In the genomic region with DNA sequence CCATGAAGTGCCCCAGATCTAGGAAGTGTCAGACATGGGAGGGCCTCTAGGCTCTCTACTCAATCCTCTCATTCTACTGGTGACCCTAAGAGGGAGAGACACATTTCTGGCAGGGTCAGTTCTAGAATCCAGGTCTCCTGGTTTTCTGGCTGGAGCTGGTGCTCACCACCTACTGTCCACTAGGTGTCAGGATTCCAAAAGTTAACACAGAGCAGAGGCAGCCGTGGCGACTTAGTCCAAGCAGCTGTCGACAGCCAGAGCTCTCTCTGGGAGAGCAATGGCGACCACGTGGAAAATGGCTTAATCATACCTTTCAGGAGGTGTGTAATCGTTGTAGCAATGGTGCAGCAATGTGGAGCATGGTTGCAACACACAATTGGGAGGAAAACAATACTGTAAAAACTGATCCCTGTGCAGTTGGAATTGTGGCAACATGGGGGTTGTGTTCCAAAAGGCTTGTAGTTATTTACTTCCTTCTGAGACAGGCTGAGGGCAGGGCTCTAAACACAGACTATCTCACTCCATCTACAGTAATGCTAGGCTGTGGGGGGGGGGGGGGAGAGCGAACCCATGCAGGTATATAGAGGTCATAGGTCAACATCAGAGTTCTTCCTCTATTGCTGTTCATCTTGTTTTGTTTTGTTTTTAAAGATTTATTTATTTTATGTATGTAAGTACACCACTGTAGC, we compare ENCODE assay signal across 9 mouse cellular contexts. TPM values are rescaled to one million over a fixed set of nuclear protein-coding genes. Genes with fewer than 3 reads are reported as not detected.
DNase-seq lines count a peak whose midpoint lies in the region; ATAC-seq and TF ChIP-seq lines count a peak whose summit lies in the region.
"Had no signal": no experiment of that assay in that cellular context is flagged by ENCODE, and none has a peak within 500 bp of the region (broad histone marks: within the 10 kb centered on the region; RNA-seq: fewer than 3 reads in every experiment).

No protein-coding gene starts in this region.

- no peak for DNase-seq in testis, postnatal 14 days (ENCODE audit: low spot score)
- DNase-seq in embryo, embryonic 11 days = peak; percentile 91
- peak; percentile 63 for DNase-seq in gastrocnemius, postnatal 14 days
- DNase-seq in intestine, embryonic 14.5 days (ENCODE audit: low spot score) = peak; percentile 75
- peak; percentile 73 to 78 for DNase-seq in left cerebral cortex, postnatal 14 days (ENCODE audit: low spot score in 2 of 2)
- DNase-seq in right cerebral cortex, adult 2 months (ENCODE audit: low spot score in 2 of 2) = peak; percentile 74 to 76

- no peak overlapping the region for H3K4me3 ChIP-seq in testis, adult 2 months (ENCODE audit: control insufficient read depth, low read depth, low read length)
- H3K4me3 ChIP-seq in intestine, embryonic 14.5 days (ENCODE audit: low read depth, low read length) = no peak overlapping the region

- 9% methylated on average over 7 of the region's 7 CpGs for WGBS in intestine, embryonic 14.5 days

- TF ChIP-seq CTCF in testis, adult 2 months (IDR thresholded peaks at IDR 0.05; ENCODE audit: control insufficient read depth, insufficient read depth, insufficient replicate concordance, low read depth, low read length) = peak; percentile 51; the same call in 1 of the 2 replicates

- ATAC-seq in intestine, embryonic 14.5 days (replicated peaks; ENCODE audit: low FRiP score, low TSS enrichment, low read depth) = peak; percentile 81
- peak; percentile 98 for ATAC-seq in megakaryocyte progenitor cell, adult 5-6 weeks (replicated peaks; ENCODE audit: poor library complexity)
- ATAC-seq: Patski had no signal

- no peak for TF ChIP-seq POLR2A in testis, adult 2 months (IDR thresholded peaks at IDR 0.05; ENCODE audit: control insufficient read depth, low read depth, low read length)

- no peaks in the 10 kb centered on the region for H3K27me3 ChIP-seq in testis, adult 2 months (ENCODE audit: control insufficient read depth, insufficient read depth, low read length)
- H3K27me3 ChIP-seq in intestine, embryonic 14.5 days (replicated peaks; ENCODE audit: control insufficient read depth, insufficient read depth, low read length) = no peaks in the 10 kb centered on the region
- H3K27me3 ChIP-seq: Patski had no signal

- no peak overlapping the region for H3K4me2 ChIP-seq in intestine, embryonic 14.5 days (ENCODE audit: low read length)

- H3K27ac ChIP-seq in testis, adult 2 months (ENCODE audit: control insufficient read depth, insufficient read depth, low read depth, low read length) = no peak overlapping the region
- H3K27ac ChIP-seq in intestine, embryonic 14.5 days (ENCODE audit: low read depth) = no peak overlapping the region

- no peak overlapping the region for H3K9ac ChIP-seq in intestine, embryonic 14.5 days (ENCODE audit: low read length)

- H3K9me3 ChIP-seq in intestine, embryonic 14.5 days (ENCODE audit: control insufficient read depth, low read length) = no peaks in the 10 kb centered on the region

- no peaks in the 10 kb centered on the region for H3K4me1 ChIP-seq in testis, adult 2 months (ENCODE audit: control insufficient read depth, insufficient read depth, low read length)
- 0 out of 2 replicates have a peak, but pooled peaks cover 3% of the 10 kb centered on the region for H3K4me1 ChIP-seq in intestine, embryonic 14.5 days (replicated peaks; ENCODE audit: control insufficient read depth, insufficient read depth, low read length)

- intact Hi-C loops in gastrocnemius, postnatal 14 days (cut with DNase I; ENCODE audit: low total_unique reads) = loop anchor here (5.0 kb wide), 1 partner anchor 115 kb away; no protein-coding TSS in a partner anchor
- intact Hi-C loops in left cerebral cortex, postnatal 14 days (cut with DNase I) = loop anchor here (2.0 to 5.0 kb wide), 3 partner anchors 86 to 220 kb away; no protein-coding TSS in a partner anchor

- H3K36me3 ChIP-seq in testis, adult 2 months (ENCODE audit: control insufficient read depth, insufficient read depth, low read length) = no peaks in the 10 kb centered on the region
- H3K36me3 ChIP-seq in intestine, embryonic 14.5 days (ENCODE audit: control insufficient read depth, insufficient read depth, low read length) = no peaks in the 10 kb centered on the region

RNA-seq across cellular contexts. Expression of gene Tekt1, which starts 19.5 kb away (rescaled TPM):
- 184 and 205 TPM in 2 replicates for polyA plus RNA-seq in testis, adult 2 months (2012; rRNA removed)
- total RNA-seq in gastrocnemius, postnatal 14 days (2021) = under 1 TPM; 0.78 TPM
- 0.58 and 0.81 TPM in 2 replicates for polyA plus RNA-seq in intestine, embryonic 14.5 days (2014; fragmentation: Nextera tagmentation; extraction: Ambion mirVana)
- total RNA-seq in left cerebral cortex, postnatal 14 days (2021) = 1 to 10 TPM; 1.3 to 1.7 TPM
- total RNA-seq in megakaryocyte progenitor cell, adult 5-6 weeks (2015) = not detected in 2 replicates
- total RNA-seq in megakaryocyte progenitor cell, adult 5-6 weeks (2017) = not detected in 2 replicates
- polyA plus RNA-seq: Patski had no signal

RNA-seq across cellular contexts. Expression of gene Fbxo39, which starts 28.4 kb away (rescaled TPM):
- polyA plus RNA-seq in testis, adult 2 months (2012; rRNA removed) = 108 and 112 TPM in 2 replicates
- not detected for total RNA-seq in gastrocnemius, postnatal 14 days (2021)
- not detected in 2 replicates for polyA plus RNA-seq in intestine, embryonic 14.5 days (2014; fragmentation: Nextera tagmentation; extraction: Ambion mirVana)
- total RNA-seq in left cerebral cortex, postnatal 14 days (2021) = not detected
- total RNA-seq in megakaryocyte progenitor cell, adult 5-6 weeks (2015) = not detected in 2 replicates
- total RNA-seq in megakaryocyte progenitor cell, adult 5-6 weeks (2017) = not detected in 2 replicates
- polyA plus RNA-seq: Patski had no signal

RNA-seq across cellular contexts. Expression of gene Xaf1, which starts 41.3 kb away (rescaled TPM):
- 1.4 and 2.3 TPM in 2 replicates for polyA plus RNA-seq in testis, adult 2 months (2012; rRNA removed)
- total RNA-seq in gastrocnemius, postnatal 14 days (2021) = 1 to 10 TPM; 6.4 to 6.6 TPM
- polyA plus RNA-seq in intestine, embryonic 14.5 days (2014; fragmentation: Nextera tagmentation; extraction: Ambion mirVana) = 3.0 and 3.4 TPM in 2 replicates
- total RNA-seq in left cerebral cortex, postnatal 14 days (2021) = 1 to 10 TPM; 1.9 to 2.9 TPM
- 7.2 and 16.1 TPM in 2 replicates for total RNA-seq in megakaryocyte progenitor cell, adult 5-6 weeks (2015)
- total RNA-seq in megakaryocyte progenitor cell, adult 5-6 weeks (2017) = 3.5 and 17.4 TPM in 2 replicates
